Mouse (Mus musculus): ENCODE measurements around the gene Cracr2b. TPM values are rescaled to one million over a fixed set of nuclear protein-coding genes. Genes with fewer than 3 reads are reported as not detected.

The Cracr2b gene
- total and polyA plus RNA-seq, 2 experiments from 2014 or later: 5.3 to 5.9 TPM

GRCm38 (mm10) chr7:141469352-141469751 is 8.5 kb downstream of the Cracr2b start:
- H3K27me3 ChIP-seq (ENCODE audit: insufficient read depth, low read length): peaks cover 14% of the 10 kb centered on the region
- peaks cover 32% of the 10 kb centered on the region for H3K4me1 ChIP-seq (ENCODE audit: insufficient read depth, low read length)
- no peak for TF ChIP-seq CTCF (IDR thresholded peaks at IDR 0.05)
- H3K4me3 ChIP-seq (ENCODE audit: low read depth, low read length): peak overlapping the region; percentile 49; the same call in 1 of the 2 replicates
- H3K9ac ChIP-seq (replicated peaks; ENCODE audit: low read length, poor library complexity, severe bottlenecking): peak overlapping the region; percentile 64
- DNase-seq (ENCODE audit: low spot score) (no peak), ATAC-seq (ENCODE audit: low FRiP score) (no peak)
- H3K27ac ChIP-seq (ENCODE audit: low read depth, low read length): peak overlapping the region; percentile 80
- H3K4me2 ChIP-seq (ENCODE audit: low read depth, low read length, poor library complexity, severe bottlenecking): peak overlapping the region; percentile 77
- H3K9me3 ChIP-seq (ENCODE audit: low read length): no peaks in the 10 kb centered on the region
- peaks cover 22% of the 10 kb centered on the region for H3K36me3 ChIP-seq (ENCODE audit: insufficient read depth, low read length)
- WGBS: 50% methylated on average over 6 of the region's 6 CpGs

DNA sequence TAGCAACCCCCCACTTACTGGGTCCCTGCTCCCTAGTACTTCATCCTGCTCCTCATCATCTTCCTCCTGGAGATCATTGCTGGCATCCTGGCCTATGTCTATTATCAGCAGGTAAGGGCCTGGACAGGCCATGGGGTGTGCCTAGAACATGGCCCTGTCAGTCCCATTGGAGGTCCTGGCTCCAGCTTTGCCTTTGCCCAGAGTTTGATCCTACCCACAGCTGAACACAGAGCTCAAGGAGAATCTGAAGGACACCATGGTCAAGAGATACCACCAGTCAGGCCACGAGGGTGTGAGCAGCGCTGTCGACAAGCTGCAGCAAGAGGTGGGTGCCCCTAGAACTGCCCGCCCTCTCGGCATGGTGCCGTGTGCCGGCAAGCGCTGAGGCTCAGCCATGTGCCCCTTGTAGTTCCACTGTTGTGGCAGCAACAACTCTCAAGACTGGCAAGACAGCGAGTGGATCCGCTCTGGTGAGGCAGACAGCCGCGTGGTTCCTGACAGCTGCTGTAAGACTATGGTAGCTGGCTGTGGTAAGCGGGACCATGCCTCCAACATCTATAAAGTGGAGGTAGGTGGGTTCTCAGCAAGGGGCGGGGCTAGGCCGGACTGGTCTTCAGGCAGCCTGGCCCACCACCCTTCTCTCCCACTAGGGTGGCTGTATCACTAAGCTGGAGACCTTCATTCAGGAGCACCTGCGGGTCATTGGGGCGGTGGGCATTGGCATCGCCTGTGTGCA is 9.2 kb downstream of the Cracr2b start:
- Histone ChIP-seq H3K27me3 (ENCODE audit: insufficient read depth, low read length) (peaks cover 7% of the 10 kb centered on the region), H3K4me3 (ENCODE audit: low read depth, low read length) (no peak overlapping the region), H3K4me1 (ENCODE audit: insufficient read depth, low read length) (peaks cover 29% of the 10 kb centered on the region), H3K27ac (ENCODE audit: low read depth, low read length) (no peak overlapping the region), H3K9ac (replicated peaks; ENCODE audit: low read length, poor library complexity, severe bottlenecking) (no peak overlapping the region), H3K4me2 (ENCODE audit: low read depth, low read length, poor library complexity, severe bottlenecking) (0 out of 2 replicates have a peak overlapping the region, but pooled peaks have one; percentile 77), H3K9me3 (ENCODE audit: low read length) (no peaks in the 10 kb centered on the region), H3K36me3 (ENCODE audit: insufficient read depth, low read length) (peaks cover 22% of the 10 kb centered on the region)
- DNase-seq (ENCODE audit: low spot score) (no peak), ATAC-seq (ENCODE audit: low FRiP score) (no peak)
- WGBS: 91% methylated on average over 18 of the region's 18 CpGs
- TF ChIP-seq CTCF (IDR thresholded peaks at IDR 0.05): no peak

DNA sequence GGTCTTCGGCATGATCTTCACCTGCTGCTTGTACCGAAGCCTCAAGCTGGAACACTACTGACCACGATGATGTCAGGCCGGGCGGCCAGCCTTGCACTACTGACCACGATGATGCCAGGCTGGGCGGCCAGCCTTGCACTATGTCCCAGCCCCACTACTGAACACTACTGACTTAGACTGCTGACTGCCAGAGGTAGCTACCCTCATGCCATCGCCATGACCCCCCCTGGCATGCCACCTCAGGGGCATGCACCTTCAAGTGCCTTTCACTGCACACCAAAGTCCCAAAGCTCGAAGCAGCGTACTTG is 9.7 kb downstream of the Cracr2b start:
- no peak for DNase-seq (ENCODE audit: low spot score)
- WGBS: 93% methylated on average over 10 of the region's 10 CpGs
- H3K9me3 ChIP-seq (ENCODE audit: low read length): no peaks in the 10 kb centered on the region
- H3K36me3 ChIP-seq (ENCODE audit: insufficient read depth, low read length): peaks cover 22% of the 10 kb centered on the region
- H3K4me1 ChIP-seq (ENCODE audit: insufficient read depth, low read length): peaks cover 28% of the 10 kb centered on the region
- H3K4me2 ChIP-seq (ENCODE audit: low read depth, low read length, poor library complexity, severe bottlenecking): no peak overlapping the region
- no peak for TF ChIP-seq CTCF (IDR thresholded peaks at IDR 0.05)
- no peak overlapping the region for H3K9ac ChIP-seq (replicated peaks; ENCODE audit: low read length, poor library complexity, severe bottlenecking)
- peaks cover 4% of the 10 kb centered on the region; the same call in 1 of the 2 replicates for H3K27me3 ChIP-seq (ENCODE audit: insufficient read depth, low read length)
- H3K27ac ChIP-seq (ENCODE audit: low read depth, low read length): no peak overlapping the region
- ATAC-seq (ENCODE audit: low FRiP score): no peak
- H3K4me3 ChIP-seq (ENCODE audit: low read depth, low read length): no peak overlapping the region

DNA sequence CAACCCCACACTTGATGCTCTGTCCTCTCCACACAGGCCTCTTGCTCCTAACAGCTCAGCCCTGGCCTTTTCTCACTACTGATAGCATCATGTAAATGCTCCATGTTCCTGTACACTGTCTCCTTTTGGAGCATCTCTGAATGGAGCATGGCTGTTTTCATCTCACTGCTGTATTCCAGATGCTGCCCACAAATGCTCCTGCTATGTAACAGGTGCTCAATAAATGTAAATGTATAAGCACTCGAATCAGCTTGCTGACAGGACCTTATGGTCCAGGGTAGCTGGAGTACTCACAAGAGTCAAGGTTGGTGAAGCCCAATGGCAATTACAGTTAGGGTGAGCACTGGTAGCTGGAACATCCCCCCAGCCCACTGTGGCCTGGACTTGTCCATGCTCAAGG is 10.3 kb downstream of the Cracr2b start:
- H3K9me3 ChIP-seq (ENCODE audit: low read length): no peaks in the 10 kb centered on the region
- no peak for TF ChIP-seq CTCF (IDR thresholded peaks at IDR 0.05)
- H3K9ac ChIP-seq (replicated peaks; ENCODE audit: low read length, poor library complexity, severe bottlenecking): no peak overlapping the region
- ATAC-seq (ENCODE audit: low FRiP score): no peak
- H3K27ac ChIP-seq (ENCODE audit: low read depth, low read length): no peak overlapping the region
- H3K4me3 ChIP-seq (ENCODE audit: low read depth, low read length): no peak overlapping the region
- WGBS: 89% methylated on average over 1 of the region's 1 CpGs
- peaks cover 6% of the 10 kb centered on the region; the same call in 1 of the 2 replicates for H3K27me3 ChIP-seq (ENCODE audit: insufficient read depth, low read length)
- H3K36me3 ChIP-seq (ENCODE audit: insufficient read depth, low read length): peaks cover 22% of the 10 kb centered on the region
- H3K4me2 ChIP-seq (ENCODE audit: low read depth, low read length, poor library complexity, severe bottlenecking): no peak overlapping the region
- H3K4me1 ChIP-seq (ENCODE audit: insufficient read depth, low read length): peaks cover 28% of the 10 kb centered on the region
- DNase-seq (ENCODE audit: low spot score): no peak

GRCm38 (mm10) chr7:141472226-141472625 is 11.3 kb downstream of the Cracr2b start:
- Histone ChIP-seq H3K36me3 (ENCODE audit: insufficient read depth, low read length) (peaks cover 22% of the 10 kb centered on the region), H3K4me2 (ENCODE audit: low read depth, low read length, poor library complexity, severe bottlenecking) (no peak overlapping the region), H3K27me3 (ENCODE audit: insufficient read depth, low read length) (peaks cover 9% of the 10 kb centered on the region), H3K4me3 (ENCODE audit: low read depth, low read length) (no peak overlapping the region), H3K4me1 (ENCODE audit: insufficient read depth, low read length) (peaks cover 27% of the 10 kb centered on the region), H3K9me3 (ENCODE audit: low read length) (no peaks in the 10 kb centered on the region), H3K27ac (ENCODE audit: low read depth, low read length) (no peak overlapping the region), H3K9ac (replicated peaks; ENCODE audit: low read length, poor library complexity, severe bottlenecking) (no peak overlapping the region)
- WGBS: 88% methylated on average over 6 of the region's 6 CpGs
- ATAC-seq (ENCODE audit: low FRiP score) (no peak), DNase-seq (ENCODE audit: low spot score) (no peak)
- TF ChIP-seq CTCF (IDR thresholded peaks at IDR 0.05): no peak

GRCm38 (mm10) chr7:141472763-141473162 is 11.9 kb downstream of the Cracr2b start:
- no peak for DNase-seq (ENCODE audit: low spot score)
- no peaks in the 10 kb centered on the region for H3K9me3 ChIP-seq (ENCODE audit: low read length)

More at GRCm38 (mm10) chr7:141472763-141473162, 11.9 kb downstream of the Cracr2b start:
- no peak overlapping the region for H3K9ac ChIP-seq (replicated peaks; ENCODE audit: low read length, poor library complexity, severe bottlenecking)
- H3K4me2 ChIP-seq (ENCODE audit: low read depth, low read length, poor library complexity, severe bottlenecking): no peak overlapping the region
- ATAC-seq (ENCODE audit: low FRiP score): no peak
- TF ChIP-seq CTCF (IDR thresholded peaks at IDR 0.05): no peak
- 95% methylated on average over 6 of the region's 6 CpGs for WGBS
- peaks cover 24% of the 10 kb centered on the region for H3K4me1 ChIP-seq (ENCODE audit: insufficient read depth, low read length)
- H3K36me3 ChIP-seq (ENCODE audit: insufficient read depth, low read length): peaks cover 22% of the 10 kb centered on the region
- peaks cover 12% of the 10 kb centered on the region for H3K27me3 ChIP-seq (ENCODE audit: insufficient read depth, low read length)
- H3K4me3 ChIP-seq (ENCODE audit: low read depth, low read length): no peak overlapping the region
- no peak overlapping the region for H3K27ac ChIP-seq (ENCODE audit: low read depth, low read length)
